Mouse (Mus musculus): Measurements from ENCODE around the gene Pi4k2b. TPM values are rescaled to one million over a fixed set of nuclear protein-coding genes. Genes with fewer than 3 reads are reported as not detected.
A peak's percentile ranks its signal among the peaks of the same experiment; 100 is the strongest.
"Not testable (repeated sequence)": the region's sequence is repeated elsewhere in the genome, so short reads cannot be mapped to it uniquely, and the experiment has no call there.

Gene Pi4k2b
- total and polyA plus RNA-seq, 2 experiments from 2014 or later, result 2.3 to 7.7 TPM

GRCm38 (mm10) chr5:52775237-52775636 is 33.9 kb downstream of the Pi4k2b start, which contains the start of gene Zcchc4:
TSS of gene Zcchc4 (plus strand) at chr5:52775409.
- Histone ChIP-seq H3K4me1 (ENCODE audit: insufficient read depth, low read length) (no peaks in the 10 kb centered on the region), H3K4me2 (ENCODE audit: low read depth, low read length) (no peak within 1 kb of the TSS), H3K36me3 (ENCODE audit: insufficient read depth, low read length) (no peaks in the 10 kb centered on the region), H3K9ac (replicated peaks; ENCODE audit: low read length) (no peak within 1 kb of the TSS), H3K9me3 (ENCODE audit: low read length) (no peaks in the 10 kb centered on the region), H3K27me3 (ENCODE audit: insufficient read depth, low read length) (no peaks in the 10 kb centered on the region), H3K27ac (no peak within 1 kb of the TSS), H3K4me3 (ENCODE audit: low read length) (no peak within 1 kb of the TSS)
- DNase-seq (ENCODE audit: low spot score) (peak; percentile 42), ATAC-seq (peak; percentile 51; the same call in 1 of the 2 replicates)
- 48% methylated on average over 8 of the region's 8 CpGs for WGBS
- no peak for TF ChIP-seq CTCF (IDR thresholded peaks at IDR 0.05; ENCODE audit: low read depth)

GRCm38 (mm10) chr5:52776466-52777354 is 35.3 kb downstream of the Pi4k2b start:
- not testable (repeated sequence) for ATAC-seq; H3K9ac ChIP-seq (replicated peaks; ENCODE audit: low read length); H3K4me2 ChIP-seq (ENCODE audit: low read depth, low read length); H3K27ac ChIP-seq; H3K9me3 ChIP-seq (ENCODE audit: low read length); DNase-seq (ENCODE audit: low spot score); H3K27me3 ChIP-seq (ENCODE audit: insufficient read depth, low read length); H3K4me1 ChIP-seq (ENCODE audit: insufficient read depth, low read length); H3K4me3 ChIP-seq (ENCODE audit: low read length); H3K36me3 ChIP-seq (ENCODE audit: insufficient read depth, low read length)
- 91% methylated on average over 8 of the region's 8 CpGs for WGBS

GRCm38 (mm10) chr5:52782523-52783250 is 41.3 kb downstream of the Pi4k2b start:
- DNase-seq (ENCODE audit: low spot score) (peak; percentile 95), ATAC-seq (peak; percentile 99)
- peak overlapping the region; percentile 58 for H3K4me2 ChIP-seq (ENCODE audit: low read depth, low read length)
- no peaks in the 10 kb centered on the region for H3K9me3 ChIP-seq (ENCODE audit: low read length)
- H3K4me1 ChIP-seq (ENCODE audit: insufficient read depth, low read length), result no peaks in the 10 kb centered on the region
- peak overlapping the region; percentile 79 for H3K9ac ChIP-seq (replicated peaks; ENCODE audit: low read length)
- H3K4me3 ChIP-seq (ENCODE audit: low read length), result peak overlapping the region; percentile 91
- H3K27ac ChIP-seq, result peak overlapping the region; percentile 86
- no peaks in the 10 kb centered on the region; the same call in 1 of the 2 replicates for H3K36me3 ChIP-seq (ENCODE audit: insufficient read depth, low read length)
- H3K27me3 ChIP-seq (ENCODE audit: insufficient read depth, low read length), result no peaks in the 10 kb centered on the region
- WGBS, result 4% methylated on average over 37 of the region's 37 CpGs
- TF ChIP-seq CTCF (IDR thresholded peaks at IDR 0.05; ENCODE audit: low read depth), result peak; percentile 81

GRCm38 (mm10) chr5:52783251-52783620 is 41.9 kb downstream of the Pi4k2b start:
- 0% methylated on average over 9 of the region's 9 CpGs for WGBS

GRCm38 (mm10) chr5:52783957-52784356 is 42.6 kb downstream of the Pi4k2b start:
- WGBS, result 78% methylated on average over 2 of the region's 2 CpGs
- no peak for TF ChIP-seq CTCF (IDR thresholded peaks at IDR 0.05; ENCODE audit: low read depth)
- no peaks in the 10 kb centered on the region for H3K4me1 ChIP-seq (ENCODE audit: insufficient read depth, low read length)
- peak overlapping the region; percentile 58 for H3K4me2 ChIP-seq (ENCODE audit: low read depth, low read length)
- no peak overlapping the region for H3K9ac ChIP-seq (replicated peaks; ENCODE audit: low read length)
- no peaks in the 10 kb centered on the region for H3K27me3 ChIP-seq (ENCODE audit: insufficient read depth, low read length)
- H3K27ac ChIP-seq, result no peak overlapping the region
- no peak overlapping the region; the same call in 1 of the 2 replicates for H3K4me3 ChIP-seq (ENCODE audit: low read length)
- H3K36me3 ChIP-seq (ENCODE audit: insufficient read depth, low read length), result no peaks in the 10 kb centered on the region; the same call in 1 of the 2 replicates
- ATAC-seq, result no peak
- no peaks in the 10 kb centered on the region for H3K9me3 ChIP-seq (ENCODE audit: low read length)
- no peak for DNase-seq (ENCODE audit: low spot score)

More at GRCm38 (mm10) chr5:52783251-52783620, 41.9 kb downstream of the Pi4k2b start:
- H3K27ac ChIP-seq, result peak overlapping the region; percentile 86
- peak overlapping the region; percentile 58 for H3K4me2 ChIP-seq (ENCODE audit: low read depth, low read length)
- ATAC-seq (peak; percentile 80), DNase-seq (ENCODE audit: low spot score) (no peak)
- no peaks in the 10 kb centered on the region for H3K27me3 ChIP-seq (ENCODE audit: insufficient read depth, low read length)
- H3K36me3 ChIP-seq (ENCODE audit: insufficient read depth, low read length), result no peaks in the 10 kb centered on the region; the same call in 1 of the 2 replicates
- H3K4me1 ChIP-seq (ENCODE audit: insufficient read depth, low read length), result no peaks in the 10 kb centered on the region
- no peak for TF ChIP-seq CTCF (IDR thresholded peaks at IDR 0.05; ENCODE audit: low read depth)
- H3K4me3 ChIP-seq (ENCODE audit: low read length), result peak overlapping the region; percentile 91
- H3K9me3 ChIP-seq (ENCODE audit: low read length), result no peaks in the 10 kb centered on the region
- H3K9ac ChIP-seq (replicated peaks; ENCODE audit: low read length), result peak overlapping the region; percentile 79

GRCm38 (mm10) chr5:52786556-52787322 is 45.4 kb downstream of the Pi4k2b start:
- ATAC-seq (no peak), DNase-seq (ENCODE audit: low spot score) (no peak)
- Histone ChIP-seq H3K9ac (replicated peaks; ENCODE audit: low read length) (no peak overlapping the region), H3K4me2 (ENCODE audit: low read depth, low read length) (no peak overlapping the region), H3K27ac (no peak overlapping the region), H3K4me1 (ENCODE audit: insufficient read depth, low read length) (no peaks in the 10 kb centered on the region), H3K36me3 (ENCODE audit: insufficient read depth, low read length) (no peaks in the 10 kb centered on the region; the same call in 1 of the 2 replicates), H3K9me3 (ENCODE audit: low read length) (no peaks in the 10 kb centered on the region), H3K4me3 (ENCODE audit: low read length) (no peak overlapping the region), H3K27me3 (ENCODE audit: insufficient read depth, low read length) (no peaks in the 10 kb centered on the region)
- 87% methylated on average over 7 of the region's 7 CpGs for WGBS
- TF ChIP-seq CTCF (IDR thresholded peaks at IDR 0.05; ENCODE audit: low read depth), result no peak
